Mouse (Mus musculus): ENCODE measurements around the gene Tmem222. TPM values are rescaled to one million over a fixed set of nuclear protein-coding genes. Genes with fewer than 3 reads are reported as not detected.
A peak's percentile ranks its signal among the peaks of the same experiment; 100 is the strongest.

Tmem222 gene
- polyA plus RNA-seq, 2 experiments from 2014 or later: 72.4 to 77.5 TPM

GRCm38 (mm10) chr4:133282656-133283055, 5.1 kb upstream of the Tmem222 start:
- no peak for ATAC-seq

DNA sequence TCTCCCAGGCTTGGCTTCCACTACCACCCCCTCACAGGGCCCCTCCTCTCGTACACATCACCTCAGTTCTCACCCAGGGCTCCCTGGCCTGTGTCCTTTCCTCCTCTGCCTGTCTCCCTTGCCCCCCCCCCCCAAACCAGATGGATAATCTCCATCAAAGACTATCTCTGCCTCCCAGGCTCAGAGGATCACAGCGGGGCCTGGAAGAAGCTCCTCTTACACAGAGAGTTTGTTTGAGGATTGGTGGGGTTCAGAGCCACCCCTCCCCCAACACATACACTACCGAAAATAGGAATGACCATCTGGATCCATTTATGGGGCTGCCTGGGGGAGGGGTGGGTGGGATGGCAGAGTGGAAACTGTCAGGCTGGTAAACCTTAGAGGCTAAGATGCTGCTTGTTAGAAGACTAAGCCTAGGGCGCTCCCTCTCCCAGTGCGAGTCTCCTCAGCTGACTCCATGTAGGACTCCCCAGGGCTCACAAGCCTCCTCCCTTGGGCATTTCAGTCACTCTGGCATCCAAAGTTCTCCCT, 4.4 kb upstream of the Tmem222 start:
- no peak for ATAC-seq

DNA sequence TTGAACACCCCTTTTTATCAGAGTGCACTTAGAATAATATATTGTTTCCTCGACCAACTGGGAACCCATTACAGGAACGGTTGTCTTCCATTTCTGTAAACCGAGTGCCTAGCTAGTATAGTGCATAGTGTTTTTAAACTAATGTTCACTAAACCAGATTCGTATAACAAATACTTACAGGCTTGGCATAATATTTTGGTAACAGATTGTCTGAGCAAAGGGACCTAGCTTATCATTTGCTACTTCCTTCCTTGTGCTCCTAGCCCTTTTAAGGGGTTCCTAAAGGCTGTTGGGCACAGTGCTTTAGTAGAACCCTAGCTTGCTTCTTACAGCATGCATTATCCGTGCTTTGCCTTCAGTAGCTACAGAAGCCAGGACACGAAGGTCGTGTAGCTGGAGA, 3.9 kb upstream of the Tmem222 start:
- no peak for ATAC-seq

DNA sequence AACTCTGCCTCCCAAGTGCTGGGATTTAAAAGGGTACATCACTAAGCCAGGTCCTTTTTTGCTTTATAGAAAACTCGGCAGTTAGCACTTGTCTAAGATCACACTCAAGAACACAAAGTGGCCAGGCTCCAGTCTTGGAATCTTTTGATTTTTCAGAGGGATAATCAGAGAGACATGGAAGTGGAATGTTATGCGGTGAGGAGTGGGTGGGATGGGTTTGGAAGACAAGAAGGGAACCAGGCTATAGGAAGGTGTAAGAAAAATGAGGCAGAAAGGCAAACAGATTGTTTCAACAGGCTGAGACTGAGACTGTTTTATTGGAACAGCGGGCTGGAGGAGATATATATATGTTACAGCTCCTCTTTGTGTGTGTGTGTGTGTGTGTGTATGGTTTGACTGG, 890 bp upstream of the Tmem222 start:
- no peak for ATAC-seq

DNA sequence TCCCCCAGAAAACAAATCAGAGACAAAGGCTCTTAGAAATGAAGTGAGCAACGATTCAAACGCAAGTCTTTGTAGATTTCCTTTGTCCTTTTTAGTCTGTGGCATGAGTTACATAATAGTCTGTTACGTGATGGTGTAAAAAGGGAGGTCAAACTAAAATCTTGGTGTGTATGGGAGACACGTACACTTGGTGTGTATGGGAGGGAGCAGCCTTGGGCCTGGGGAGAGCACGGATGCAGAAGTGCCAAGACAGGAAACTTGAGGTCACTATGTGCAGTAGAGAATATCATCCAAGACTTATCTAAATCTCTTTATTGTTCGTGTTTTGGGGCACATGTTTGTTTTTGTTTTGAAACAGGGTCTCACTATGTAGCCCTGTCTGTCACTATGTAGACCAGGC, 475 bp upstream of the Tmem222 start:
- ATAC-seq: peak; percentile 8

GRCm38 (mm10) chr4:133270929-133271328, 6.7 kb downstream of the Tmem222 start:
- ATAC-seq: no peak

DNA sequence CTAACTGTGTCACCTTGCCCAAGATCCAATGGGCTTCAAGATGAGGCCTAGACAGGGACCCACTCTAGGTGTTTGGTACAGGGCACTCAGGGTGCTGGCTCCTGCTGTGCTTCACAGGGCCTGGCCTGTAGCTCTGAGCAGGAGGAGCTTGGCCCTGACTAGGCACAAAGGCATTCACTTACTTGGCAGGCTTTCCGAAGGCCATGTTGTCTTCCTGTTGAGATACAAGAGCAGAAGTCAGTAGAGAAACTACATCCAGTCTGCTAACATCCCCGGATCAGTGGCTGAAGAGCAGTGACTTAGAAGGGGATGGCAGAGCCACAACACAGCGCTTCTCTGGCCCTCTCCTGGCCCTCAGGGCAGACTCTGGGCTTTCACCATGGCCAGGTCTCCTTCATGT, 8.0 kb downstream of the Tmem222 start:
- no peak for ATAC-seq

DNA sequence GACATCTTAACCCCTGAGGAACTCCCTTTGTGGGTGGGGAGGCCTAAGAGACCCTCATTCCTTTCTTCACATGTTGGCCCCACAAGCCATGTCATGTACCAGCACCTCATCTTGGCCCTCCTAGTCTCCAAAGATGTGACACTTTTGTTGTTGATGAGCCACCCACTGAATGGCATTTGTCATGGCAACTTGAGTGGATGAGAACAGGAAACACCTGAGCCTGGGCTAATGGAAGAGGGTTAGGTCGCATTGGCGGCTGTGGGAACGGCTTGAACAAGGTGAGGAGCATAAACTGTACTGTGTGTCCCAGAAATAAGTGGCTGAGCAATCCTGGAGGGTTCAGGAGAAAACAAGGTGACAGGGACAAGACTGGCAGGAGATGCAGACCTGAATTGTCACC, 8.7 kb downstream of the Tmem222 start:
- no peak for ATAC-seq

GRCm38 (mm10) chr4:133266248-133266880, 11.2 kb downstream of the Tmem222 start:
- no peak for ATAC-seq

DNA sequence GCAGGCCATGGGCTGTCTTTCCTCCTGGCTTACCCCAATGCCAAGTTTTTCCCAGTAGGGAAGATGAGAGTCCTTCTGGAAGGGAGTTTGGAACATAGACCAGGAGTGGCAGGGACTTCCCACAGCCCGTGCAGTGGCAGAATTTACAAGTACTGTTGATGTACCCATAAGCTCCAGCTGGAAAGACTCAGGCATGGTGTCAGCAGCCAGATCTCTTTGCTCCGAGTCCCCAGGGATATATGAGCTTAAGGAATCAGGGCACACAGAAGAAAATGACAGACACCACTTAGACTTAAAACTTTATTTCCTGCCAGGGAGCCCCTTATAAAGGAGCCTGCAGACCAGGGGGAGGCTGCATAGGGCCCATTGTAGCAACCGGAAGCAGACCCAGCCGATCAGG, 11.8 kb downstream of the Tmem222 start:
- ATAC-seq: no peak

- ATAC-seq: no peak
Observed at GRCm38 (mm10) chr4:133265297-133265696, 12.3 kb downstream of the Tmem222 start.

DNA sequence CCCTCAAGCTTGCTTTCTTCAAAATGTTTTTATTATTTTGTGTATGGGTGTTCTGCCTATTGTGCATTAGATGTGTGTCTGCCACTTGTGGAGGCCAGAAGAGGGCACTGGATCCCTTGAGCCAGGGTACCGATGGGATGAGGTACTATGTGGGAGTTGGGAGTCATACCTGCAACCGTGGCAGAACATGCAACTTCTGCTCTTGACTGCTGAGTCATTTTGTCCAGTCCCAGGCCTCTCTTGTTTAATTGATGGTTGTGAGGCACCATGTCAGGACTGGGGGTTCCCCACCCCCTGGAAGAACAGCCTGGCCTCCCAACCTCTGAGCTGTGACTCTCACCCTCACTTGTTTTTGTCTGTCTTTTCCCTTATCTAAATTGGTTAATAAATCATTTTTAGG, 13.0 kb downstream of the Tmem222 start:
- ATAC-seq: no peak

DNA sequence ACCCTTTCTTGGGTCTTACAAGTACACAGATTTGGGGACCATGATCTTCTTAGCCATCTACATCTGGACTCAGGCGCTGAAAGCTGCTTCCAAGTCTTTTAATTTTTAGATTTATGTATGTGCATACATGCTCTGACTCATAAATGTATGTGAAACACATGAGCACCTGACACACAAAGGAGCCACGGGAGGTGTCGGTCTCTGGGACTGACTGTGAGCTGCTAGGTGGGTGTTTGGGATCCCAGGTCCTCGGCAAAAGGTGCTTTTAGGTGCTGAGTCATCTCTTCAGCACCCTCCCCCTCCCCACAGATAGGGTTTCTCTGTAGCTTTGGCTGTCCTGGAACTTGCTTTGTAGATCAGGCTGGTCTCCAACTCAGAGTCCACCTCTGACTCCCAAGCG, 13.8 kb downstream of the Tmem222 start:
- ATAC-seq: no peak

GRCm38 (mm10) chr4:133262882-133263281, 14.7 kb downstream of the Tmem222 start, which contains the start of gene Sytl1:
TSS of gene Sytl1 (minus strand) at chr4:133263113.
- ATAC-seq: peak; percentile 58

DNA sequence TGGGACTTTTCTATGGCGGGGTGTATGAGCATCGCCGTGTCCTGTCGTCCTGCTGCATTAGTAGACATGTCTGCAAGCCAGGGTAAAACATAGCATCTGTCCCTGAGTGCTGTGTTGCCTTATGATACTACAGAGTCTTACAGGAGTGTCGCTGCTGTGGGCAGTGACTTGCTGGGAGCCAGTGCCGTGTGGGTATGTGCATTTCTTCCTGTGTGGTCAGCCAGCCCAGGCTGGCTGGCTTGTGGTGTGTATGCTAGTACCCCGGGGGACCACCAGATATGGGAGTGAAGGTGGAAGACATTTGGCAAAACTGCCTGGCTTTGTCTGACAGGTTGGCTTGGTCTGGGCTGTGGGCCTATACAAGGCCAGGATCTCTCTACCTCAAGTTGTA, 15.2 kb downstream of the Tmem222 start:
- no peak for ATAC-seq

- ATAC-seq: peak; percentile 71
Observed at GRCm38 (mm10) chr4:133261641-133262374, 15.8 kb downstream of the Tmem222 start.

DNA sequence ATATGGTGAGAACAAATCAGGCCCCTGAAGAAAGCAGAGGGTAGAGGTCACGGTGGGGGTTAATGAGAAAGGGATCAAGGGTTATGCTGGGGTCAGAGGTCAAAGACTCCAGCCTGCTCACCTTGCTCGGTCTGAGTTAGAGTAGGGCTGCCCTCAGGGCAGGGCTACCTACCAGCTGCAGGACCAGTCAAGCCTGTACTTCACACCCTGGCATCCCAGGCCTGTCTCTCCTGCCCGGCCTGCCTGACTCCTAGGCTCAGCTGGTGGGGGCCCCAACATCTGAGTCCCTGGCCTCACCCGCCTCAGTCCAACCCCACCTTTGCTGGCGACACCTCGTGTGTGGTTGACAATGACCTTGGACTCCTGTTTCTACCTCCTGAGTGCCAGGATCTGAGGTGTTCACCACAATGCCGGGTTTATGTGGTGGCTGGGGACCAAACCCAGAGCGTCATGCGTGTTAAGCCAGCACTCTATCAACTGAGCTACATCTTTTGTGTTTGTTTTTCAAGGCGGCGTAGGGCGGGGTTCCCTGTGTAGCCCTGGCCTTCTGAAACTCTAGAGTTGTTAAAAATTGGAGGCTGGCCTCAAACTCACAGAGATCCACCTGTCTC, 19.7 kb downstream of the Tmem222 start:
- ATAC-seq: no peak

GRCm38 (mm10) chr4:133257230-133257629, 20.4 kb downstream of the Tmem222 start:
- ATAC-seq: no peak

- no peak for ATAC-seq
Observed at GRCm38 (mm10) chr4:133256820-133257219, 20.8 kb downstream of the Tmem222 start.

DNA sequence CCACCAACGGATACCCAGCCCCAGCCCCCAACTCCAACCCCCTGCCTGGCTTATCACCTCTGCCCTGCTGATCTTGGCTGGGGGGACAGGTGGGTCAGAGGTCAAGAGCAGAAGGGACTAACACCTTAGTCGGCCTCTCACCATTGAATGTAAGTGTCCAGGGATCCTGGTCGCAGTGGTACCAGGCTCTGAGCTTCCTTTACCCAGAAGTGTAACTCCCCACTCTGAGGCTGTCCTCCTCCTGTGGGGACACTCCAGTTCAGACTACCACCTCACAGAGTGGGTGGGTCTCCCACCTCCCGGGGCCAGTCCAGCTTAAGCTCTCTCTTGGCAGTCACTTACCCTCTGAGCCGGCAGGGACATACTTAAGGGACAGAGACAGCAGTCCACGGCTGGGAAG, 22.2 kb downstream of the Tmem222 start:
- no peak for ATAC-seq

GRCm38 (mm10) chr4:133253412-133253811, 24.2 kb downstream of the Tmem222 start:
- no peak for ATAC-seq

DNA sequence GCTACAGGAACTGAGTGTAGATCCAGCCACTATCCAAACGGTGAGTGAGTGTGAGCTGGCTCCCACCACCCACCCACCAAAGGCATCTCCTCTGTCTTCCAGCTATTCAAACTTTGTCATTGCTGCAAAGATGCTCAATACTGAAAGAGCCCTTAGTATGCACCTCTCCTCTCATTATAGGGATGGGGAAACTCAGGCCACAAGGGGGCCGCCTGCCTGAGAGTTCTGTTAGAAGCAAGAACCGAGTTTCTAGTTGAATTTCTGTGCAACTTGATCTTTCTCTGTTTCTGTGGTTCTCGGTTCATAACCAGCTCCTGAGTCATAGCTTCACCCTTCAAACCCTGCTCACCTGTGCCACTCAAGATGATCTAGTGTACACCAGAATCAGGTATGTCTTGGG, 25.5 kb downstream of the Tmem222 start:
- no peak for ATAC-seq

DNA sequence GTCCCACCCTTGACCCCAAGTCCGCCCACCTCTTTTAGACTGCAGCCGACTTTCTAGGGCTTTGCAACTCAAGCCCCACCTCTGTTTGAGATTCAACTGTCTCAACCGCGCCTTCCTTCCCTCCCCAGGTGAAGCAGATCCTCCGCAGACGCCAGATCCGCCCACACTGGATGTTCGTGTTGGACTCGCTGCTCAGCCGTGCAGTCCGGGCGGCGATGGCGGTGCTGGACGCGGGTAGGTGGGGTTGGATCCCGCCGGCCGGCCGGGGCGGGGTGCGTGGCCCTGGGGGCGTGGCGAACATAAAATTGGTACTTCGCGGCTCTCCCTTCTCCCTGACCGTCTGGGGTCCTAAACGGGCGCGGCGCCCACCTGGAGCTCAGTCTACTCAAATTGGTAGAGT, 26.4 kb downstream of the Tmem222 start:
- no peak for ATAC-seq

DNA sequence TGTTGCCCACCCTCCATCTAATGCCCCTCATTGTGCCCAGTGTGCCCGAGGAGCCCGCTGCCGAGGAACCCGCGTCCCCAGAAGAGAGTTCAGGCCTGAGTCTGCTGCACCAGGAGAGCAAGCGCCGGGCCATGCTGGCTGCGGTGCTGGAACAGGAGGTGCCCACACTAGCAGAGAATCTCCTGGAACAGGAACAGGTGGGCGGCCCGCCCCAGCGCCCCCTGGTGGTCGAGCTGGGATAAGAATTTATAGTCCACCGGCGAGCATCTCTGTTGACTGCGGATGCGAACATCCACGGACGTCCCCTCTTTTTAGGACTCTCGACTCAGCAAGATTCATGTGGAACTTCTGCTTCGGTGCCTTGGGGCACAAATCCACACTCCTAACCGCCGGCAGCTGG, 27.0 kb downstream of the Tmem222 start:
- ATAC-seq: peak; percentile 54
